Mouse (Mus musculus) cerebral cortex, adult 2 months (tissue): Measurements from ENCODE around the gene Irs2.

ENCODE experiments used
- WGBS: fragments of 180-500 bp; shearing (Covaris S2); methylation state at CpG from one replicate; pipeline ENCODE4 v1.1.7; 2018; 5-methylcytosine and 5-hydroxymethylcytosine counted together

Gene Irs2

GRCm38 (mm10) chr8:11008379-11008775 is at the start of gene Irs2:
Gene Irs2, minus strand, starts transcription at chr8:11008458.
- 1% methylated on average over 62 of the region's 64 CpGs for WGBS

- WGBS = 94% methylated on average over 5 of the region's 5 CpGs
Measured at GRCm38 (mm10) chr8:11056665-11057064, 48.4 kb upstream of the Irs2 start.

DNA sequence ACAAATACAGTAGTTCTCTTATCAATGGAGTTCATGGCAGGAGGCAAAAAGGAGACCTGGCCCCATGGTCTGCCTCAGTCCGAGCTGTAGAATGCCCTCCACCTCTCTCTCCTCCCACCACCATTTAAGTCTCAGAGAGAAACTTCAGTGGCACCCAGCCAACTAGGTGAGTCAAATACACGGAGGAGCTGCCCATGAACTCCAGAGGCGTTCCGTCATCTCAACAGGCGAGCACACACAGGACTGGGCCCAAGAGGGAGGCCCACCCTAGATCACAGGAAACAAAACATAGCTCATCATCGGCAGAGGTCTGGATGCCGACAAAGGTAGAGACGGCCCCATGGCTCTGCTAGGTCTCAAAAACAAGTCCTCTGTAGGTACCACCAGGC is 47.9 kb upstream of the Irs2 start:
- WGBS = 88% methylated on average over 8 of the region's 8 CpGs

DNA sequence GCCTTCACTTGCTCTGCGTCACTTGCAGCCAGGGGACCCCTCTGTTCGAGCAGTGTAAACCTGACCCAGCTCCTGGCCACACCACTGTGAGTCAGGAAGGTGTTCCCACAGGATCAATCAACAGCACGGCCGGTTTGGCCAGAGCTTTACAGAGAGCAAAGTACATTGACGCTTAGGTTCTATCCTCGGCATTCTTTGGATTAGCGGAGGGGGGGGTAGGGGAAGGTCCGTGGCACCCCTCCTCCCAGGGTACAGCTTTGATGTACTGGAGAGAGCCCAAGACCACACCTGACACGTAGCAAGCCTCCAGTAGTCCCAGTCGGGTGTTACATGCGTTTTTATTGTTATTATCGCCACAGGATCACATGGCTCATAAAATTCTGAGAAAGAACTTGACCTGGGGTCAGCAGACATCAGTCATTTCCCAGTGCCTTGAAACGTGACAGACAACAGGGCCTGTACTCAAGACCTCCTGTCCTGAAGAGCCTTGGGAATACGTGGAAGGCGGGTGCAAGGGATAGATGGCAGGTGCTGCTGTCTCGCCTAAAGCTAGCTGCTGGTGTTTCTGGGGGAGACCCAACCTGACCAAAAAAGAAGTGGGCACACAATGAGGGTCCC is 47.4 kb upstream of the Irs2 start:
- WGBS = 91% methylated on average over 16 of the region's 16 CpGs

DNA sequence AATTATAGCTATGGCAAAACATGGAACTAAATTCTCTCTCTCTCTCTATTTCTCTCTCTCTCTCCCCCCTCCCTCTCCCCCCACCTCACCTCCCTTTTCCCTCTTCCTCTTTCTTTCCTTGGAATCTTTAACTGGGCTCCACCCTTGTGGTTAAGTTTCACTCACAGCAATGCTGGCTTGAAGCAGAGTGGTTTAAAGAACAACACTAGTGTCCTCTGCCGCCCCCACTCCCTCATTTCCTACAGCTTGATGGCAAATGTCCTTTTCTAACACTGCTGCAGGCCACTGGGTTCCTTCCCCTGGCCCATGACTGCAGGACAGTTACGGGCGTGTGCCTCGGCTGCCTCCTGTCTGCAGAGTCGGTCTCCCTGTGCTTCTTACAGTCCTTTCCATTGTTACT is 41.6 kb upstream of the Irs2 start:
- 80% methylated on average over 5 of the region's 5 CpGs for WGBS

DNA sequence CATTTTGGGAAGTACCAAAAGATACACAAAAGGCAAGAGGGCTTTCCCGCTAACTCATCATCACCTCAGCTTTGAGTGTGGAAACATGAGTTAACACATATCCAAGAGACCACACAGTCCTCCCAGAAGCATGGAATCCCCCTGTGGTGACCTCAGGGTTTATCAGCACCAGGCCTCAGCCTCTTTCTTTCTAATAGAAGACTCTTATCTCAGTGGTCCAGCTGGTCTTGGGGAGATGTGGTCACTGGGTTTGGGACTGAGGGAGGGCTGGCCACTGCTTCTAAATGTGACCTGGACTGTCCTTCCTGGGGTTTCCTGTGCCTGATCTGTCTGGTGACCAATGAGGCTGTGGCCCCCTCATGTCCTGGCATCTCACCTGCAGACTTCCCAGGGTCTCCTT is 39.6 kb upstream of the Irs2 start:
- 98% methylated on average over 1 of the region's 1 CpGs for WGBS

GRCm38 (mm10) chr8:11044660-11045059 is 36.4 kb upstream of the Irs2 start:
- WGBS = 87% methylated on average over 11 of the region's 11 CpGs

DNA sequence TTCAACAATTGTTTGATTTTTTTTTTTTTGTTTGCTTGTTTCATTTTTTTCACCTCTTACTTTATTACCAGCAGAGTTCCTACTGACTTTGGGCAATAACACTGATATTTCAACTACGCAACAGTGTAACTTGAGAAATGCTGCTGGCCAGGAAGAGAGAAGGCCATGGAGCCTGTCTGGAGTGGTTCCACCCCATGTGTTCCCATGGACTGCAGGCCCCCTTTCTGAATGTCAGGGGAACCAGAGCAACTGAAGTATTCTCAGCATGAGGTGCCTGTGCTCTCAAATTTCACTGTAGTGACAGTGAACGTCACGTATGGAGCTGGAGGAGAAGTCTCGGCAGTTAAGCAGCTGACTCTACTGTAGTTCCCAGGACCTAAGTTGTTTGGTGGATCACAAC is 35.3 kb upstream of the Irs2 start:
- 94% methylated on average over 4 of the region's 4 CpGs for WGBS

- 75% methylated on average over 9 of the region's 9 CpGs for WGBS
Measured at GRCm38 (mm10) chr8:11042872-11043587, 34.8 kb upstream of the Irs2 start.

DNA sequence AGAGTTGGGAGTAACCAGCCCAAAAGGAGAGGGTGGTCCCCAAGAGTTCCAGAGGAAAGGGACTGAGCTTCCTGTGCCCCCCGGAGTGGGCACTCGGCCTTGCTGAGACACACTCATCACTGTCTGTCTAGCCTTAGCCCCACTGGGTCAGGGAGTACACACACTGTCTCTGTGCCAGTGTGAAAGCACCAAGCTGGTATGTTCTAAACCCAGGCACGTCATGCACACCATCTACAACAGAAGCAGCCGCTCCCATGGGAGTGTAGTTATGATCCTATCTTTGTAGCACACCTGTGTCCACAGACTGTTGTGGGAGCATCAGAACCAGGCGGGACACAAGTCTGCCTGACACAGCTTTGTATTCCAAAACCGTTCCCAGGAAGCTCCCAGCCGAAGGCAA is 31.8 kb upstream of the Irs2 start:
- 87% methylated on average over 7 of the region's 7 CpGs for WGBS

DNA sequence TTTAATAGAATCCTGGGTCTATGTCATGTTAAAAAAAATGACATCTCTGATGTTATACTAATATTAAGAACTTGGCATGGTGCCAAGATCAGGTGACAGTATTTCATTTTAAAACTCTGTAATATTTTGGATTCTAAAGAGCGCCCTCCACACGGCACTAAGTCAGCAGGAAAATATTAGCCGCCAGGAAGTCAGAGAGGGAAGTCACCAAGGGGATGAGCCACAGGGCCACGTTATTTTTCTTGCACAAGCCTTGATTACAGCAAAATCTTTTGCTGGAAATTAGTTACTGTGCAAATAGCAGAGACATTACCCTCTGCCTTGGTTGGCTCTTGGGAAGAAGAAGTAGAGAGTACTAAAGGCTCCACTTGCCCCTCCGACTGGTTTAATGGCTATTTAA is 30.5 kb upstream of the Irs2 start:
- 87% methylated on average over 5 of the region's 5 CpGs for WGBS

DNA sequence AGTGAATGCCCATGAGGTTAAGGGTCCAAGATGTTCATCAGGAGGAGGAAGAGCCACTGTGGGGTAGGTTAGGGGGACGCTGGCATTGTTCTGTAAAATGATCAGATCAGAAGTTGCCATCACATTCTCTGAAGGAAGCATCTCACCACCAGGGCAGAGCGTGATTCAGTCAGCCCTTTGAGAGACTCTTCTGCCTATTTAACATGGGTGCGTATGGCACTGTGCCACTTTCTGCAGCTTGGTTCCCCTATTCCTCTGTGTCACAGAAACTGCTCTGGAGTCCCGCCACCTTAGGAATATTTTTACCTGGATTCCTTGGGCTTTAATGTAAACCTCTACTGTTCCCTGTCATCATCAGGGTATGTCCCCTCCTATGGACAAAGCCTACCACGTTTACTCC is 30.1 kb upstream of the Irs2 start:
- 78% methylated on average over 5 of the region's 5 CpGs for WGBS

GRCm38 (mm10) chr8:11036790-11037189 is 28.5 kb upstream of the Irs2 start:
- 91% methylated on average over 3 of the region's 3 CpGs for WGBS

GRCm38 (mm10) chr8:11035628-11036416 is 27.6 kb upstream of the Irs2 start:
- 56% methylated on average over 19 of the region's 19 CpGs for WGBS

DNA sequence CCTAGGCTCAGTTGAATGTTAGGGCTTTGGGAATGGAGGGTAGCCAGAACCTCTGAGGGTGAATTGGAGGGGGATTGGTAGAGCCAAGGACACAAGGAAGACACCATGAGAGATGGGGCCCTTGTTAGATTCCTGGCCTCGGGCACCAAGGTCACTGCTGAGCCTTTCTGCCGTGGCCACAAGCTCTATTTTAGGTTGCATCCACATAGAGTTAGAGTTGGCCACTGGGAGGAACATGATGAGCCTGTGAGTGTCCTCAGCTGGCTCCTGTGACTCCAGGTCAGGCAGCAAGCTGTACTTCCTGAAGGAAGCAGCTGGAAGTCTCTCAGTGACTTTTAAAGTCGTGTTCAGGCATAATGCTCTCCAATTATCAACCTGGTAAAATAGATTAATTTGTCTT is 16.6 kb upstream of the Irs2 start:
- WGBS = 76% methylated on average over 3 of the region's 3 CpGs

GRCm38 (mm10) chr8:11020949-11021572 is 12.8 kb upstream of the Irs2 start:
- 95% methylated on average over 9 of the region's 9 CpGs for WGBS

- 86% methylated on average over 3 of the region's 3 CpGs for WGBS
Measured at GRCm38 (mm10) chr8:11015622-11016021, 7.4 kb upstream of the Irs2 start.

DNA sequence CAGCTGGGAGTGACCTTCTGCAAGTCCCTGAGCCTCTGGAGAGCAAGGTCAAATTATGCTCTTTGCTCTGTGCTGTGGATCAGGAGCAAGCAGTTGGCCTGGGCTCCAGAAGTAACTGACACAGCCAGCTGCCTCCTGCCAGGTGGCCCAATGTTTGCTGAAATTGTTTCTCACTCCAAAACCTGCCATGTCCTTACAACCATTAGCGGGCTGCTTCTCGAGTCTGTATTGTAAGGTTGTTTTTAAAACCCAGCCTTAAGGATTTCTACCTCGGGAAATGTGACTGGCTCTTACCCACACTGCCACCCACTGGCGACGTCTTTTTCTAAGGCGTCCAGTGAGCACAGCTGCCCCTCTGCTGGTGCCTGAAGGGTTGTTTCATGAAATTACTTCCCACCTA is 5.0 kb upstream of the Irs2 start:
- 3% methylated on average over 6 of the region's 6 CpGs for WGBS

GRCm38 (mm10) chr8:11011787-11012485 is 3.7 kb upstream of the Irs2 start:
- 78% methylated on average over 3 of the region's 3 CpGs for WGBS

DNA sequence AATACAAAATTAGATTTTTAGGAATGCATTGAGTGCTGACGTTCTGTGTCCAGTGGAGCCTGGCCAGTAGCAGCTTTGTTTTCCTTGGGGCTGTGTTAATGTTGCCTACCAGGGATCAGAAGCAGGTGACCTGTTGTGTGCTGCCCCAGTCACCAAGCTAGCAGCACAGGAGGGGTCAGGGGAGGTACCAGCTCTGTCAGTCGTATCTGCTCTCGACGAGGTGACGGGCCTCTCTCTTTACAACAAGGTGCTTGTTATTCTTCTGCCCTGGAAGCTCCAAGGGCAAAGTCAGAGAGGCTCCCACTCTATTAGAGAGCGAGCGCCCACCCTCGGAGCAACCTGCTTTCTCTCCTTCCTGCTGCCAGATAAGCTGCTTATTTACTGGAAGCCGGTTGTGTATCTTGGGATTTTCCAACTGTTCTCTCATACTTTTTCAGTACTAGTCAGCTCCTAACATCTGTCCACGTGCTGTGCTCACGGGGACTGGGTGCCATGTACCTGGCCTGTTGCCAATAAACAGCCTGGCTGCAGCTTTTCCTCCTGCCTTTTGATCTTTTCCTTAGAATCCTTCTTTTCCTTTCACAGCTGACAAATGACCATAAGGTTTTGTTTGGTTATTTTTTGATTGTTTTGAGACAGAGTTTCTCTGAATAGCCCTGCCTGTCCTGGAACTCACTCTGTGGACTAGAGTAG is 2.8 kb upstream of the Irs2 start:
- 31% methylated on average over 11 of the region's 11 CpGs for WGBS

DNA sequence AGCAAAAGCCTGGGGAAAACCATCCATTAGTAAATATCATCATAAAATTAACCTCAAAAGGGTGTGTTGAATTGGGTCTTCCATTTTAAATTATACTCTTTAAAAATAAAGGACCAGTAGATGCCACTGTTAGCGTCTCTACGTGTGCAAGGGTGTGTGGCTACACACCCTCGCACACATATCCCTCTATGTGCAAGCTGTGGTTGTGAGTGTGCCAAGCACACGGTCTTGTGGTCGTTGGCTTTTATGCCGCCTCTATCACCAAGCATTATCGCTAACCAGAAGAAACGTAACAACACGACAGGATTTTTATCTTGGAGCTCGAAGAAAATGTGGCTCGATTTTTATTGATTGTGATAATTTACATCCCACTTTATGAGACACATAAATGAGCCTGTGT is 2.1 kb upstream of the Irs2 start:
- WGBS = 37% methylated on average over 11 of the region's 11 CpGs
